Mouse (Mus musculus): ENCODE measurements around the gene Dnttip1. TPM values are rescaled to one million over a fixed set of nuclear protein-coding genes. Genes with fewer than 3 reads are reported as not detected.

Gene Dnttip1
- polyA plus RNA-seq, 1 experiment from 2014 or later = 71.9 TPM

GRCm38 (mm10) chr2:164761502-164761901 is 15.7 kb downstream of the Dnttip1 start:
- Histone ChIP-seq H3K4me3 (ENCODE audit: low read length) (no peak overlapping the region), H3K9ac (ENCODE audit: low read length) (no peak overlapping the region), H3K4me2 (ENCODE audit: low read depth, low read length) (no peak overlapping the region), H3K27ac (ENCODE audit: low read length) (no peak overlapping the region), H3K27me3 (ENCODE audit: control insufficient read depth, insufficient read depth, low read depth, low read length) (no peaks in the 10 kb centered on the region), H3K9me3 (ENCODE audit: control insufficient read depth, low read length) (no peaks in the 10 kb centered on the region), H3K36me3 (ENCODE audit: control insufficient read depth, insufficient read depth, low read length) (peaks cover 68% of the 10 kb centered on the region), H3K4me1 (replicated peaks; ENCODE audit: control insufficient read depth, insufficient read depth, low read length) (no peaks in the 10 kb centered on the region)
- ATAC-seq (ENCODE audit: low read depth) = no peak
- 88% methylated on average over 2 of the region's 2 CpGs for WGBS

GRCm38 (mm10) chr2:164761971-164762370 is 16.2 kb downstream of the Dnttip1 start:
- 96% methylated on average over 4 of the region's 4 CpGs for WGBS
- H3K9ac ChIP-seq (ENCODE audit: low read length) = no peak overlapping the region
- no peak overlapping the region for H3K27ac ChIP-seq (ENCODE audit: low read length)
- H3K27me3 ChIP-seq (ENCODE audit: control insufficient read depth, insufficient read depth, low read depth, low read length) = no peaks in the 10 kb centered on the region
- H3K36me3 ChIP-seq (ENCODE audit: control insufficient read depth, insufficient read depth, low read length) = peaks cover 66% of the 10 kb centered on the region
- H3K9me3 ChIP-seq (ENCODE audit: control insufficient read depth, low read length) = no peaks in the 10 kb centered on the region
- H3K4me3 ChIP-seq (ENCODE audit: low read length) = no peak overlapping the region
- no peaks in the 10 kb centered on the region for H3K4me1 ChIP-seq (replicated peaks; ENCODE audit: control insufficient read depth, insufficient read depth, low read length)
- ATAC-seq (ENCODE audit: low read depth) = no peak
- H3K4me2 ChIP-seq (ENCODE audit: low read depth, low read length) = no peak overlapping the region

GRCm38 (mm10) chr2:164762593-164762992 is 16.8 kb downstream of the Dnttip1 start:
- Histone ChIP-seq H3K9me3 (ENCODE audit: control insufficient read depth, low read length) (no peaks in the 10 kb centered on the region), H3K27me3 (ENCODE audit: control insufficient read depth, insufficient read depth, low read depth, low read length) (no peaks in the 10 kb centered on the region), H3K36me3 (ENCODE audit: control insufficient read depth, insufficient read depth, low read length) (peaks cover 60% of the 10 kb centered on the region), H3K4me2 (ENCODE audit: low read depth, low read length) (no peak overlapping the region), H3K9ac (ENCODE audit: low read length) (no peak overlapping the region), H3K4me3 (ENCODE audit: low read length) (no peak overlapping the region), H3K27ac (ENCODE audit: low read length) (no peak overlapping the region), H3K4me1 (replicated peaks; ENCODE audit: control insufficient read depth, insufficient read depth, low read length) (no peaks in the 10 kb centered on the region)
- ATAC-seq (ENCODE audit: low read depth) = no peak
- WGBS = 84% methylated on average over 7 of the region's 7 CpGs

- Histone ChIP-seq H3K27me3 (ENCODE audit: control insufficient read depth, insufficient read depth, low read depth, low read length) (no peaks in the 10 kb centered on the region), H3K9me3 (ENCODE audit: control insufficient read depth, low read length) (no peaks in the 10 kb centered on the region), H3K4me3 (ENCODE audit: low read length) (no peak overlapping the region), H3K4me2 (ENCODE audit: low read depth, low read length) (no peak overlapping the region), H3K9ac (ENCODE audit: low read length) (no peak overlapping the region), H3K27ac (ENCODE audit: low read length) (no peak overlapping the region), H3K36me3 (ENCODE audit: control insufficient read depth, insufficient read depth, low read length) (peaks cover 38% of the 10 kb centered on the region), H3K4me1 (replicated peaks; ENCODE audit: control insufficient read depth, insufficient read depth, low read length) (peaks cover 3% of the 10 kb centered on the region; the same call in 1 of the 2 replicates)
- WGBS = 71% methylated on average over 3 of the region's 3 CpGs
- no peak for ATAC-seq (ENCODE audit: low read depth)
These were observed 20.1 kb downstream of the Dnttip1 start for GRCm38 (mm10) chr2:164765841-164766240.

- Histone ChIP-seq H3K27me3 (ENCODE audit: control insufficient read depth, insufficient read depth, low read depth, low read length) (no peaks in the 10 kb centered on the region), H3K4me1 (replicated peaks; ENCODE audit: control insufficient read depth, insufficient read depth, low read length) (peaks cover 19% of the 10 kb centered on the region), H3K27ac (ENCODE audit: low read length) (no peak overlapping the region), H3K9ac (ENCODE audit: low read length) (no peak overlapping the region), H3K4me3 (ENCODE audit: low read length) (no peak overlapping the region), H3K4me2 (ENCODE audit: low read depth, low read length) (no peak overlapping the region), H3K9me3 (ENCODE audit: control insufficient read depth, low read length) (no peaks in the 10 kb centered on the region), H3K36me3 (ENCODE audit: control insufficient read depth, insufficient read depth, low read length) (peaks cover 26% of the 10 kb centered on the region)
- WGBS = 92% methylated on average over 15 of the region's 15 CpGs
- no peak for ATAC-seq (ENCODE audit: low read depth)
These were observed 22.2 kb downstream of the Dnttip1 start for GRCm38 (mm10) chr2:164767812-164768540.

GRCm38 (mm10) chr2:164769258-164770037 is 23.7 kb downstream of the Dnttip1 start, which contains the start of gene Ube2c:
Gene Ube2c, plus strand, starts transcription at chr2:164769898.
- Histone ChIP-seq H3K4me1 (replicated peaks; ENCODE audit: control insufficient read depth, insufficient read depth, low read length) (peaks cover 19% of the 10 kb centered on the region), H3K4me2 (ENCODE audit: low read depth, low read length) (peak within 1 kb of the TSS; percentile 82), H3K9me3 (ENCODE audit: control insufficient read depth, low read length) (no peaks in the 10 kb centered on the region), H3K4me3 (ENCODE audit: low read length) (peak within 1 kb of the TSS; percentile 96), H3K27ac (ENCODE audit: low read length) (peak within 1 kb of the TSS; percentile 69), H3K27me3 (ENCODE audit: control insufficient read depth, insufficient read depth, low read depth, low read length) (no peaks in the 10 kb centered on the region), H3K9ac (ENCODE audit: low read length) (peak within 1 kb of the TSS; percentile 89), H3K36me3 (ENCODE audit: control insufficient read depth, insufficient read depth, low read length) (peaks cover 26% of the 10 kb centered on the region)
- ATAC-seq (ENCODE audit: low read depth) = peak; percentile 99
- under 1% methylated on average over 53 of the region's 53 CpGs for WGBS

GRCm38 (mm10) chr2:164770279-164770678 is 24.5 kb downstream of the Dnttip1 start:
- H3K9ac ChIP-seq (ENCODE audit: low read length) = peak overlapping the region; percentile 89
- no peaks in the 10 kb centered on the region for H3K9me3 ChIP-seq (ENCODE audit: control insufficient read depth, low read length)
- H3K4me1 ChIP-seq (replicated peaks; ENCODE audit: control insufficient read depth, insufficient read depth, low read length) = peaks cover 19% of the 10 kb centered on the region
- peak overlapping the region; percentile 96 for H3K4me3 ChIP-seq (ENCODE audit: low read length)
- WGBS = under 1% methylated on average over 15 of the region's 15 CpGs
- ATAC-seq (ENCODE audit: low read depth) = no peak
- no peaks in the 10 kb centered on the region for H3K27me3 ChIP-seq (ENCODE audit: control insufficient read depth, insufficient read depth, low read depth, low read length)
- H3K4me2 ChIP-seq (ENCODE audit: low read depth, low read length) = peak overlapping the region; percentile 82
- H3K36me3 ChIP-seq (ENCODE audit: control insufficient read depth, insufficient read depth, low read length) = peaks cover 23% of the 10 kb centered on the region
- peak overlapping the region; percentile 69 for H3K27ac ChIP-seq (ENCODE audit: low read length)

GRCm38 (mm10) chr2:164771123-164771522 is 25.3 kb downstream of the Dnttip1 start:
- peaks cover 19% of the 10 kb centered on the region for H3K36me3 ChIP-seq (ENCODE audit: control insufficient read depth, insufficient read depth, low read length)
- H3K27me3 ChIP-seq (ENCODE audit: control insufficient read depth, insufficient read depth, low read depth, low read length) = no peaks in the 10 kb centered on the region
- H3K4me2 ChIP-seq (ENCODE audit: low read depth, low read length) = peak overlapping the region; percentile 82
- 47% methylated on average over 8 of the region's 8 CpGs for WGBS
- H3K4me3 ChIP-seq (ENCODE audit: low read length) = peak overlapping the region; percentile 96
- no peak for ATAC-seq (ENCODE audit: low read depth)
- H3K27ac ChIP-seq (ENCODE audit: low read length) = no peak overlapping the region
- H3K9ac ChIP-seq (ENCODE audit: low read length) = peak overlapping the region; percentile 89
- H3K4me1 ChIP-seq (replicated peaks; ENCODE audit: control insufficient read depth, insufficient read depth, low read length) = peaks cover 19% of the 10 kb centered on the region
- no peaks in the 10 kb centered on the region for H3K9me3 ChIP-seq (ENCODE audit: control insufficient read depth, low read length)

GRCm38 (mm10) chr2:164773229-164773988 is 27.6 kb downstream of the Dnttip1 start:
- Histone ChIP-seq H3K4me2 (ENCODE audit: low read depth, low read length) (no peak overlapping the region), H3K4me3 (ENCODE audit: low read length) (no peak overlapping the region), H3K4me1 (replicated peaks; ENCODE audit: control insufficient read depth, insufficient read depth, low read length) (peaks cover 19% of the 10 kb centered on the region), H3K27me3 (ENCODE audit: control insufficient read depth, insufficient read depth, low read depth, low read length) (no peaks in the 10 kb centered on the region), H3K27ac (ENCODE audit: low read length) (0 out of 2 replicates have a peak overlapping the region, but pooled peaks have one; percentile 20), H3K9ac (ENCODE audit: low read length) (no peak overlapping the region), H3K9me3 (ENCODE audit: control insufficient read depth, low read length) (no peaks in the 10 kb centered on the region), H3K36me3 (ENCODE audit: control insufficient read depth, insufficient read depth, low read length) (peaks cover 12% of the 10 kb centered on the region)
- no peak for ATAC-seq (ENCODE audit: low read depth)
- 75% methylated on average over 14 of the region's 14 CpGs for WGBS

Measured in lung, embryonic 16.5 days (tissue).